Mouse (Mus musculus) kidney, embryonic 16.5 days (tissue): ENCODE measurements around the gene Eif4e2. TPM values are rescaled to one million over a fixed set of nuclear protein-coding genes. Genes with fewer than 3 reads are reported as not detected.

ENCODE experiments used
- ATAC-seq: fragments of 200-750 bp; cut with Nextera tagmentation; 2 replicates; pipeline ENCODE4 v1.8.0; 2017; ENCODE audit warnings: moderate TSS enrichment; ENCODE audit not compliant: low FRiP score, low TSS enrichment
- H3K27ac ChIP-seq: fragments of 300-500 bp; sonication (generic); 2 replicates; pipeline ENCODE4 v1.5.1; 2014; ENCODE audit warnings: low read length
- H3K27me3 ChIP-seq: fragments of 300-500 bp; sonication (generic); 2 replicates; pipeline ENCODE4 v1.6.1; 2014; ENCODE audit warnings: low read length, control low read depth, mixed read lengths; ENCODE audit not compliant: insufficient read depth
- H3K36me3 ChIP-seq: fragments of 300-500 bp; sonication (generic); 2 replicates; pipeline ENCODE4 v1.6.1; 2014; ENCODE audit warnings: low read length, control low read depth, mixed read lengths; ENCODE audit not compliant: insufficient read depth
- H3K4me1 ChIP-seq: fragments of 300-500 bp; sonication (generic); 2 replicates; pipeline ENCODE4 v1.6.1; 2014; ENCODE audit warnings: low read length, control low read depth, mixed read lengths; ENCODE audit not compliant: insufficient read depth
- H3K4me2 ChIP-seq: fragments of 300-500 bp; sonication (generic); replicated peaks from 2 replicates; pipeline ENCODE4 v1.6.1; 2014; ENCODE audit warnings: low read depth, low read length
- H3K4me3 ChIP-seq: fragments of 300-500 bp; sonication (generic); 2 replicates; pipeline ENCODE4 v1.5.1; 2014; ENCODE audit warnings: mild to moderate bottlenecking, low read length
- H3K9ac ChIP-seq: fragments of 300-500 bp; sonication (generic); replicated peaks from 2 replicates; pipeline ENCODE4 v1.6.1; 2014; ENCODE audit warnings: low read length
- H3K9me3 ChIP-seq: fragments of 300-500 bp; sonication (generic); 2 replicates; pipeline ENCODE4 v1.6.1; 2016; ENCODE audit warnings: low read length, control low read depth
- WGBS: fragments of 180-500 bp; shearing (Covaris S2); extraction: QIAGEN DNeasy Blood & Tissue Kit; methylation state at CpG from one replicate; pipeline ENCODE4 v1.1.7; 2014; 5-methylcytosine and 5-hydroxymethylcytosine counted together
- polyA plus RNA-seq: library from polyadenylated mRNA; unstranded; fragments of >200 nt; fragmentation: Nextera tagmentation; extraction: Ambion mirVana; gene quantifications from 2 replicates; pipeline ENCODE4 v1.2.1, GENCODE M21; 2015

Eif4e2 gene
- polyA plus RNA-seq, 1 experiment from 2014 or later, result 157 TPM

DNA sequence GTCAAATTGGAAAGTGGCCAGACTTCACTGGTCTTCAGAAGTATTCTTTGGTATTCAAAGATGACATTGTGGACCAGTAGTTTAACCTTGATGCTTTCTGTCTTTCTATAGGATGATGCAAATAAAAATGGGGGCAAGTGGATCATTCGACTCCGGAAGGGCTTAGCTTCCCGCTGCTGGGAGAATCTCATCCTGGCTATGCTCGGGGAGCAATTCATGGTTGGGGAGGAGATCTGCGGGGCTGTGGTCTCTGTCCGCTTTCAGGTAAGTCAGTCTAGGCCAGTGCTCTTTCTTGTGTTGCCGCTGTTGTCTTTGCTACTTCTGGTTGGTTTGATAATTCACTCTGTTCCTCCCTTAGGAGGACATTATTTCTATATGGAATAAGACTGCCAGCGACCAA is 12.0 kb downstream of the Eif4e2 start:
- Histone ChIP-seq H3K9me3 (no peaks in the 10 kb centered on the region), H3K27me3 (no peaks in the 10 kb centered on the region), H3K36me3 (peaks cover 90% of the 10 kb centered on the region), H3K4me3 (no peak overlapping the region), H3K4me2 (no peak overlapping the region), H3K27ac (no peak overlapping the region), H3K4me1 (no peaks in the 10 kb centered on the region), H3K9ac (no peak overlapping the region)
- ATAC-seq, result no peak
- 96% methylated on average over 8 of the region's 8 CpGs for WGBS

DNA sequence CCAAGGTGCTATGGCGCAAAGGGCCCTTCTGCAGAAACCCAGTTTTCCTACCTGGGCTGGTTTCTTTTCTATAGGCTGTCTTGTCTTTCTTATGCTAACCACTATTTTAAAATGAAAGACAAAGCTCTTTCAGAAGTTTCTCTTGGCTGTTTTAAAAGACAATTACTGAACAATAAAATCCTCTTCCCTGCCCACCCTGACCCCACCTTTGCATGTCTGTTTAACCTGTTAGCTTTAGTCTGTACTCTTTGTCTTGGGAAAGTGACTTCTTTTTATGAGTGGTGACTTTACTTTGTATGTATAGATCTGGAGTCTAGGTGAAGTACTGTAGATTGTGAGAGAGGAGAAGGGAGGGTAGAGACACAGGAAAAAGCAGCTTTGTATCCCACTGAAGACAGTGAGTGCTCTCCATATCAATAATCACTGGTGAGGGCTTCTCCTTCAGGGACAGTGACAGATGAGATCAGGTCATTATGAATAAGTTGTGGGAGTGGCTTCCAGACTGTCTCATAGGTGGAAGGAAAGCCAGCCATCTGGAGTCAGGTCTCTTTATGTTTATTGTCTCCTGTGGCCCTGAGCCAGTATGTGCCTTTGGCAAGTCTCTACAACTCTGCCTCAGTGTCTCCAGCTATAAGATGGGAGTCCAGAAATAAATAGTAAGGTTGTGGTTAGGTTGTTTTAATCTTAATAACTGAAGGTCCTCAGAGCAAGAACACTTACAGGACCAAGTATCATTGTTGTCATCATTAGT is 12.9 kb downstream of the Eif4e2 start:
- Histone ChIP-seq H3K27ac (no peak overlapping the region), H3K4me3 (no peak overlapping the region), H3K27me3 (no peaks in the 10 kb centered on the region), H3K4me1 (no peaks in the 10 kb centered on the region), H3K9me3 (no peaks in the 10 kb centered on the region), H3K9ac (no peak overlapping the region), H3K4me2 (no peak overlapping the region), H3K36me3 (peaks cover 82% of the 10 kb centered on the region)
- ATAC-seq, result no peak
- 93% methylated on average over 1 of the region's 1 CpGs for WGBS

DNA sequence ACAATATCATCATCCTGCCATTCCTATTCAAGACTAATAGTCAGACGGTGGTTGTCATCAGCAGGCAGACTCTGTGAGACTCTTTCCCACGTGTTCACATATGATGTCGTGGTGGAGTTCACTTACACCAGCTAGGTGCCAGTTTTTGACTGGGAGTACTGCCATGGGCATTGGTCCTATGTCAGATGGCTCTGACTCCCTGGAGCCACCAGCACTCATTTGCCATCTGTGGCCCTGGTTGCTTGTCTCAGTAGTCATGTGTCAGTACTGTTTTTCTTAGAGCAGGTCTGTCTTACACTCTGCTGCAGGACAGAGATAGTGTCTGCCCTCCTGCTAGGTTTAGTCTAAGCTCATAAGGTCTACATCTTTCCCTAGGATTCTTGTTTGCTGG is 13.4 kb downstream of the Eif4e2 start:
- 96% methylated on average over 3 of the region's 3 CpGs for WGBS
- Histone ChIP-seq H3K9ac (no peak overlapping the region), H3K4me1 (peaks cover 3% of the 10 kb centered on the region; the same call in 1 of the 2 replicates), H3K27me3 (no peaks in the 10 kb centered on the region), H3K27ac (no peak overlapping the region), H3K9me3 (no peaks in the 10 kb centered on the region), H3K4me3 (no peak overlapping the region), H3K36me3 (peaks cover 77% of the 10 kb centered on the region), H3K4me2 (no peak overlapping the region)
- no peak for ATAC-seq

DNA sequence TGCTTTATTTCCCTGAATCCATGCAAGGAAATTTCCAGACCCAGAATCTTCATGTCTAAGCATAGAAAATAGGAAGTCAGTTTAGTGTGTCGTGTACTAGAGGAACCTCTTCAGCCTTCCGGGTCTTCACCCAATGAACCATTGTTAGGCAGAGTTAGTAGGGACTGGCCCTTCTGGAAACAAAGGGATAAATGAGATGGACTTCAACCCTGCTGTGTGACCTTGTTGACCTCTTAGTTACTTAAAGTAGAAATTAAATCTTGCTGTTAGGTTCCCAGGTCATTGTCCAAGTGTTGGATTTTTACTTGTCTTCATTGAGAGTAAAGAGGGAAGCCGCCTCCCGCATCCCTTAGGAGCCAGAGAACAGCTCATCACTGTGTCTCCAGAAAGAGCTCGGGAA is 16.9 kb downstream of the Eif4e2 start:
- H3K27me3 ChIP-seq, result no peaks in the 10 kb centered on the region
- H3K9ac ChIP-seq, result no peak overlapping the region
- no peak overlapping the region for H3K4me2 ChIP-seq
- no peak overlapping the region for H3K27ac ChIP-seq
- H3K4me3 ChIP-seq, result no peak overlapping the region
- peaks cover 56% of the 10 kb centered on the region for H3K36me3 ChIP-seq
- H3K4me1 ChIP-seq, result peaks cover 6% of the 10 kb centered on the region; the same call in 1 of the 2 replicates
- H3K9me3 ChIP-seq, result no peaks in the 10 kb centered on the region
- WGBS, result 87% methylated on average over 5 of the region's 5 CpGs
- ATAC-seq, result no peak

DNA sequence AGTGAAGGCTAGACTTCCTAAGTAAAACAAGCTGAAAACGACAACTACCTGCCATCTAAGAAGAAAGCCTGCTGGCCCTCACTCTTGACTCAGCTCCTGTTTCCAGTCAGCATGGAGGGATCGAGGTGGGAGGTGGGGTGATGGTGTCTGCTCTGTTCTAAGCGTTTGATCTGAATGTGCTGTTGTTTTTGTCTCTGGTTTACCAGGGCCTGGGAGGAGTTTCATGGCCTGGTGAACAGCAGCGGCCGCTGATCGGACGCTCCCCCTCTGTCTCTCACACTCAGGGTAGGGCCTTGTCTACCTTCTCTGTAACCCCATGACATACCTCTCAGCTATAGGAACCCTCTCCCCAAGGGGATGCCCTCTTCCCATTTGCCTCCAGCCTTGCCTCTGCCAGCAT is 18.5 kb downstream of the Eif4e2 start:
- H3K4me3 ChIP-seq, result no peak overlapping the region
- ATAC-seq, result peak; percentile 79
- H3K27ac ChIP-seq, result no peak overlapping the region
- H3K9ac ChIP-seq, result no peak overlapping the region
- peaks cover 6% of the 10 kb centered on the region; the same call in 1 of the 2 replicates for H3K4me1 ChIP-seq
- 34% methylated on average over 7 of the region's 7 CpGs for WGBS
- H3K4me2 ChIP-seq, result no peak overlapping the region
- H3K36me3 ChIP-seq, result peaks cover 40% of the 10 kb centered on the region
- no peaks in the 10 kb centered on the region for H3K27me3 ChIP-seq
- H3K9me3 ChIP-seq, result no peaks in the 10 kb centered on the region

DNA sequence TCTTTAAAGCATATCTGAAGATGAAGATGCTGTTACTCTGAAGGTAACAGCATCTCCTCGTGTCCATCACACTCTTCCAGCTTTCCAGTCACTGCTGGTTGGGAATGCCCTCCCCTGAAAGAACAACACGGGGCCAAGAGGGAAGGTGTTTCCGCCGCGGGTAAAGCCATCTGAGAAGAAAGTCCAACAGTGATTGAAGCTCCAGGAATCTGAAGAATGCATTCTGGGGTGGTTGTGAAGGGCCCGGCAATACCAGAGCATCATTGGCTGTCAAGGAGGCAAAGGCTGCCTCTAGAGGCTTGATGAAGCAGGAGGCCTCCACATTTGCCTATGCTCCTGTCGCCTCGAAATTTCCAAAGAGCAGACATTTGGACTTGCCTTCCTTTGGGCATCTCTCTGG is 25.3 kb downstream of the Eif4e2 start:
- WGBS, result 64% methylated on average over 8 of the region's 8 CpGs
- no peaks in the 10 kb centered on the region for H3K9me3 ChIP-seq

DNA sequence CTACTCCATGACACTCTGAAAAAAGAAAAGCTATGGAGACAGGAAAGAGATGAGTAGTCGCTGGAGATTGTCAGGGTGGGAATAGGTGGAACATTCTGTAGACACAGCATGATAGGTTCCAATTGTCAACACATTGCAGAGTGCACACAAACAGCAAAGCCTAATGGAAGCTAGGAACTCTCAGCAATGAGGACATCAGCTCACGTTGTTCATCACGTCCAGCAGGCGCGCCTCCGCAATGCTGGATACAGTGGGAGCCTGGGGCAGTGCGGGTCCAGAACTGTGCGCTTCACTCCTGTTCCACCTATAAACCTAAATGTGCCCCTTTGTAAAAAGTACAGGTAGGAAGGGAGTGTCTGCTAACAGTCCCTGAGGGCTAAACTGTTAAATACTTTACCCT is 29.3 kb downstream of the Eif4e2 start:
- H3K9ac ChIP-seq, result no peak overlapping the region
- H3K36me3 ChIP-seq, result peaks cover 12% of the 10 kb centered on the region; the same call in 1 of the 2 replicates
- no peaks in the 10 kb centered on the region for H3K27me3 ChIP-seq
- no peaks in the 10 kb centered on the region for H3K9me3 ChIP-seq
- no peak overlapping the region for H3K27ac ChIP-seq
- no peak for ATAC-seq
- 83% methylated on average over 8 of the region's 8 CpGs for WGBS
- H3K4me2 ChIP-seq, result no peak overlapping the region
- H3K4me3 ChIP-seq, result no peak overlapping the region
- no peaks in the 10 kb centered on the region for H3K4me1 ChIP-seq

More for the DNA sequence above, 25.3 kb downstream of the Eif4e2 start:
- H3K4me3 ChIP-seq, result no peak overlapping the region
- H3K27ac ChIP-seq, result no peak overlapping the region
- no peaks in the 10 kb centered on the region for H3K27me3 ChIP-seq
- H3K4me1 ChIP-seq, result no peaks in the 10 kb centered on the region
- H3K36me3 ChIP-seq, result peaks cover 21% of the 10 kb centered on the region
- H3K9ac ChIP-seq, result no peak overlapping the region
- H3K4me2 ChIP-seq, result no peak overlapping the region
- no peak for ATAC-seq

DNA sequence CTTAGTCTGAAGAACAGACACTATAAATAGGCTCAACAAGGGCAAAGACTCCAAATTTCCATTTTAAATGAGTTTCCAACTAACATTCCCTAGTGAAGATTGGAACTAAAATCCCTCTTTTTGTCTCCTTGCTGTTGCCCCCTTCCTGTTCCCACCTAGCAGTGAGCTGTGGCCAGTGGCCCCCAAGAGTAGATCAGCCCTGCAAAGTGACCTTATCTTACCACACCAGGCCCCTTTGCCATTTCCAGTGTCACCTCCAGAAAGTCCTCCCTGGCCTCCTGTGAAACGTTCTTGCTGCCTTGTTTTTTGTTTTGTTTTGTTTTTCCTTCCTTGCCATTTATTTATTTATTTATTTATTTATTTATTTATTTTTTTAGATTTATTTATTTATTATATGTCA is 31.7 kb downstream of the Eif4e2 start:
- Histone ChIP-seq H3K27ac (no peak overlapping the region), H3K9ac (no peak overlapping the region), H3K36me3 (no peaks in the 10 kb centered on the region), H3K4me2 (no peak overlapping the region), H3K4me3 (no peak overlapping the region), H3K27me3 (no peaks in the 10 kb centered on the region), H3K4me1 (no peaks in the 10 kb centered on the region), H3K9me3 (no peaks in the 10 kb centered on the region)
- 57% methylated on average over 1 of the region's 1 CpGs for WGBS
- ATAC-seq, result no peak

DNA sequence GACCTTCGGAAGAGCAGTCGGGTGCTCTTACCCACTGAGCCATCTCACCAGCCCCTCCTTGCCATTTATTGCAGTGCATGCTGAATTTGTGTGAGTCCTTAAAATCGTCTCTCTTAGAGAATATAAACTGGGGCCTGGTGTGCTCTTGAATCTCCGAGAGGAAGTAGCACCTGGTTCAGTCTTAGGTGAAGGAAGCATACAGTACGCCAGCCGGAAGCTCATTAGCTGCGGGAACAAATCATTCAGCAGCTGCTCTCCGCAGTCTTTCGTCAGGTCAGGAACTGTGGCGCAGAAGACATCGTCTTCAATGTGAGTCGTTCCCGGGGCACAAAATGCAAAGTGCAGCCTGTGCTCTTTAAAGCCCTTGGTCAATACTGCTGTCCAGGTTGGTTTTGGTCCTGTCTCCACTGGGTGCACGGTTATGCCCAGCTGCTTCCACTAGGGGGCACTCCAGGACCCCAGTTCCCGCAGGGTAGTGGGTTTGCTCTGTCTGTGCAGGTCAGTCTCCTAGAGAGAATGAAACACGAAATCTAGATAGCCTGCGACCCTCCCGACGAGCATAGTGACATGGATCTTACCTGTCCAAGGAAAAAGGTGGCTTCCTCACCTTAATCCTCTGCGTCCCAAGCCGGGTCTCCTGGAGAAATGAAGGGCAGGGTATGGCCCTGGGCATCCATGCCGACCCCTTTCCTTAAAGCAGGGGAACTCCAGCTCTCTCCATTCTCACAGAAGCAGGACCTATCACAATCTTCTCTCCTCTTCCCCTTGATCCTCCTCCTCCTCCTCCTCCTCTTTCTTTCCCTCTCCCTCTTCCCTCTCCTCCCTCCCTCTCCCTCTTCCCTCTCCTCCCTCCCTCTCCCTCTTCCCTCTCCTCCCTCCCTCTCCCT is 32.5 kb downstream of the Eif4e2 start:
- 0 out of 2 replicates have a peak overlapping the region, but pooled peaks have one; percentile 11 for H3K4me3 ChIP-seq
- no peaks in the 10 kb centered on the region for H3K4me1 ChIP-seq
- no peak overlapping the region for H3K9ac ChIP-seq
- no peaks in the 10 kb centered on the region for H3K9me3 ChIP-seq
- ATAC-seq, result peak; percentile 94
- no peak overlapping the region for H3K27ac ChIP-seq
- H3K36me3 ChIP-seq, result no peaks in the 10 kb centered on the region
- no peaks in the 10 kb centered on the region for H3K27me3 ChIP-seq
- WGBS, result 27% methylated on average over 22 of the region's 22 CpGs
- H3K4me2 ChIP-seq, result peak overlapping the region; percentile 37
